Mouse (Mus musculus) MEL (cell line): ENCODE data around the gene Chst12. TPM values are rescaled to one million over a fixed set of nuclear protein-coding genes. Genes with fewer than 3 reads are reported as not detected.
A peak's percentile ranks its signal among the peaks of the same experiment; 100 is the strongest.

Experiments used
- DNase-seq: peaks from one replicate; pipeline ENCODE4 v3.0.0; 2011; ENCODE audit warnings: low read depth, low spot score
- H3K27ac ChIP-seq: 2 replicates; pipeline ENCODE4 v1.5.1; 2012; ENCODE audit warnings: low read depth, mild to moderate bottlenecking, control low read depth, low read length, moderate library complexity; ENCODE audit not compliant: control insufficient read depth
- H3K27me3 ChIP-seq, 2 experiments: fragments of 150-350 bp in 1 of 2; sonication (generic) in 1 of 2; 2 replicates each; pipeline ENCODE4 v1.6.1; 2012; ENCODE audit warnings: low read length in 2 of 2, mild to moderate bottlenecking in 2 of 2, improper control_type of control experiment in 1 of 2, moderate library complexity in 1 of 2; ENCODE audit not compliant: insufficient read depth in 2 of 2, control insufficient read depth in 1 of 2
- H3K36me3 ChIP-seq, 2 experiments: 2 replicates each; pipeline ENCODE4 v1.6.1; 2012 to 2014; ENCODE audit warnings: low read length in 2 of 2, improper control_type of control experiment in 1 of 2, inconsistent platforms in 1 of 2, mild to moderate bottlenecking in 1 of 2; ENCODE audit not compliant: insufficient read depth in 2 of 2, control insufficient read depth in 1 of 2
- H3K4me1 ChIP-seq, 2 experiments: fragments of 150-350 bp in 1 of 2; sonication (generic) in 1 of 2; 2 replicates each; pipeline ENCODE4 v1.6.1; 2012; ENCODE audit warnings: low read length in 2 of 2, improper control_type of control experiment in 1 of 2, mild to moderate bottlenecking in 1 of 2; ENCODE audit not compliant: insufficient read depth in 2 of 2, control insufficient read depth in 1 of 2
- H3K4me3 ChIP-seq, 2 experiments: fragments of 150-350 bp in 1 of 2; sonication (generic) in 1 of 2; 2 replicates each; pipeline ENCODE4 v1.5.1; 2012; ENCODE audit warnings: low read depth in 2 of 2, low read length in 2 of 2, mild to moderate bottlenecking in 2 of 2, moderate library complexity in 2 of 2, control low read depth in 1 of 2, improper control_type of control experiment in 1 of 2; ENCODE audit not compliant: control insufficient read depth in 1 of 2, insufficient read depth in 1 of 2
- H3K79me2 ChIP-seq: 2 replicates; pipeline ENCODE4 v1.6.1; 2012; ENCODE audit warnings: mild to moderate bottlenecking, low read length, moderate library complexity; ENCODE audit not compliant: control insufficient read depth, poor library complexity, insufficient read depth
- H3K9ac ChIP-seq: 2 replicates; pipeline ENCODE4 v1.6.1; 2012; ENCODE audit warnings: low read depth, mild to moderate bottlenecking, control low read depth, low read length, moderate library complexity; ENCODE audit not compliant: control insufficient read depth, poor library complexity, severe bottlenecking
- H3K9me3 ChIP-seq: fragments of 150-350 bp; sonication (generic); replicated peaks from 2 replicates; pipeline ENCODE4 v1.6.1; 2012; ENCODE audit warnings: mild to moderate bottlenecking, low read length, improper control_type of control experiment, moderate library complexity; ENCODE audit not compliant: insufficient read depth
- BHLHE40 ChIP-seq: IDR thresholded peaks from 2 replicates; pipeline ENCODE4 v1.6.1; 2012; ENCODE audit warnings: low read depth, mild to moderate bottlenecking, inconsistent platforms, low read length, improper control_type of control experiment, borderline replicate concordance
- CHD2 ChIP-seq: IDR thresholded peaks from 2 replicates; pipeline ENCODE4 v1.6.1; 2011; ENCODE audit warnings: low read length, improper control_type of control experiment
- CTCF ChIP-seq, 3 experiments: IDR thresholded peaks in 2 of 3; conservative IDR thresholded peaks in 1 of 3; 2 replicates each; pipeline ENCODE4 v1.5.1; 2011 to 2012; ENCODE audit warnings: low read length in 3 of 3, low read depth in 2 of 3, mild to moderate bottlenecking in 2 of 3, improper control_type of control experiment in 1 of 3, inconsistent platforms in 1 of 3, mixed read lengths in 1 of 3, moderate library complexity in 1 of 3; ENCODE audit not compliant: control insufficient read depth in 1 of 3, insufficient read depth in 1 of 3, poor library complexity in 1 of 3, severe bottlenecking in 1 of 3
- ELF1 ChIP-seq: IDR thresholded peaks from 2 replicates; pipeline ENCODE4 v1.6.1; 2014; ENCODE audit warnings: low read depth, mild to moderate bottlenecking, inconsistent platforms, low read length, improper control_type of control experiment, moderate library complexity
- ETS1 ChIP-seq: IDR thresholded peaks from 2 replicates; pipeline ENCODE4 v1.6.1; 2012; ENCODE audit warnings: low read depth, mild to moderate bottlenecking, inconsistent platforms, low read length, improper control_type of control experiment, moderate library complexity
- NELFE ChIP-seq: IDR thresholded peaks from 2 replicates; pipeline ENCODE4 v1.6.1; 2011; ENCODE audit warnings: low read depth, low read length, improper control_type of control experiment
- NRF1 ChIP-seq: IDR thresholded peaks from 2 replicates; pipeline ENCODE4 v1.6.1; 2014; ENCODE audit warnings: low read depth, mild to moderate bottlenecking, inconsistent platforms, low read length, improper control_type of control experiment, moderate library complexity; ENCODE audit not compliant: poor library complexity, insufficient read depth, severe bottlenecking
- POLR2A ChIP-seq, 2 experiments: IDR thresholded peaks; 2 replicates each; pipeline ENCODE4 v1.6.1; 2011 to 2012; ENCODE audit warnings: low read length in 2 of 2, mild to moderate bottlenecking in 2 of 2, control low read depth in 1 of 2, improper control_type of control experiment in 1 of 2, low read depth in 1 of 2, moderate library complexity in 1 of 2; ENCODE audit not compliant: control insufficient read depth in 1 of 2, insufficient read depth in 1 of 2, poor library complexity in 1 of 2
- POLR2AphosphoS5 ChIP-seq: IDR thresholded peaks from 2 replicates; pipeline ENCODE4 v1.6.1; 2012; ENCODE audit warnings: low read depth, borderline replicate concordance, mild to moderate bottlenecking, inconsistent platforms, low read length, moderate library complexity, mixed read lengths
- RCOR1 ChIP-seq: IDR thresholded peaks from 2 replicates; pipeline ENCODE4 v1.6.1; 2012; ENCODE audit warnings: low read depth, mild to moderate bottlenecking, inconsistent platforms, low read length, improper control_type of control experiment
- SIN3A ChIP-seq: IDR thresholded peaks from 2 replicates; pipeline ENCODE4 v1.6.1; 2012; ENCODE audit warnings: low read length, improper control_type of control experiment, inconsistent platforms
- TBP ChIP-seq: IDR thresholded peaks from 2 replicates; pipeline ENCODE4 v1.8.0; 2011; ENCODE audit warnings: low read depth, low read length, improper control_type of control experiment
- USF1 ChIP-seq: IDR thresholded peaks from 2 replicates; pipeline ENCODE4 v1.6.1; 2014; ENCODE audit warnings: low read depth, mild to moderate bottlenecking, inconsistent platforms, low read length, improper control_type of control experiment, moderate library complexity
- USF2 ChIP-seq, 2 experiments: IDR thresholded peaks; 2 replicates each; pipeline ENCODE4 v1.6.1; 2011 to 2012; ENCODE audit warnings: improper control_type of control experiment in 2 of 2, low read length in 2 of 2, borderline replicate concordance in 1 of 2, inconsistent platforms in 1 of 2, low read depth in 1 of 2, mild to moderate bottlenecking in 1 of 2; ENCODE audit not compliant: insufficient read depth in 1 of 2
- ZC3H11A ChIP-seq: IDR thresholded peaks from 2 replicates; pipeline ENCODE4 v1.6.1; 2012; ENCODE audit warnings: low read depth, mild to moderate bottlenecking, inconsistent platforms, low read length, improper control_type of control experiment
- ZKSCAN1 ChIP-seq: IDR thresholded peaks from 2 replicates; pipeline ENCODE4 v1.6.1; 2012; ENCODE audit warnings: low read depth, mild to moderate bottlenecking, inconsistent platforms, low read length, improper control_type of control experiment, moderate library complexity
- ZNF384 ChIP-seq: IDR thresholded peaks from 2 replicates; pipeline ENCODE4 v1.6.1; 2012; ENCODE audit warnings: low read depth, mild to moderate bottlenecking, inconsistent platforms, low read length, improper control_type of control experiment
- polyA plus RNA-seq, 2 experiments: library from polyadenylated mRNA; stranded (reverse) in 1 of 2; unstranded in 1 of 2; fragments of >175 nt in 1 of 2; fragments of >200 nt in 1 of 2; gene quantifications; 2 replicates each; pipeline versions ENCODE4 v1.2.1 to v1.2.4; 2012; ENCODE audit warnings: low replicate concordance in 2 of 2, low read depth in 1 of 2; ENCODE audit not compliant: insufficient read length in 2 of 2, insufficient read depth in 1 of 2, missing spikeins in 1 of 2
- total RNA-seq: library from RNA; depleted of rRNA; stranded (reverse); fragments of 300-350 nt; gene quantifications from 2 replicates; pipeline ENCODE4 v1.2.3, GENCODE M21; 2012

Chst12 gene
- total and polyA plus RNA-seq, 3 experiments = 4.1 to 8.6 TPM; not detected in 1

DNA sequence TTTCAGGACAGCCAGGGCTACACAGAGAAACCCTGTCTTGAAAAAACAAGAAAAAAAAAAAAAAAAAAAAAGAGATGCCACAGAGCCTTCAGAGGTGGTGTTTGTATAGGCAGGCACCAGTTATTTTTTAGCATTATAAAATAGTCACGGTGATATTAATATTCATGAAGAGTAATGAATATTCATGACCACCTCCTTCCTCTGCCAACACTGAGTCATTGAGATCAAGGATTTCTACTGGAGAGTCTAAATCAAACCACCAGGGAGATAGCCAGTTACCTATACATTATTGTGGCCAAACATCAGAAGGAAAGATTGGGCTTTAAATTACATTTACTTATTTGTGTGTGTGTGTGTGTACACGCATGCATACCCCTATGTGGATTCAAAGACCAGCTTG, 21.4 kb downstream of the Chst12 start:
- no peak for DNase-seq
- Histone ChIP-seq H3K79me2 (no peaks in the 10 kb centered on the region), H3K36me3 (no peaks in the 10 kb centered on the region), H3K27me3 (no peaks in the 10 kb centered on the region), H3K9ac (no peak overlapping the region), H3K9me3 (no peaks in the 10 kb centered on the region), H3K4me1 (no peaks in the 10 kb centered on the region), H3K27ac (no peak overlapping the region), H3K4me3 (no peak overlapping the region)
- no peak for TF ChIP-seq CTCF (IDR thresholded peaks at IDR 0.05 in 2 of 3, conservative IDR thresholded peaks at IDR 0.05 in 1 of 3; ENCODE audit: control insufficient read depth in 1 of 3, insufficient read depth in 1 of 3, low read depth in 2 of 3, low read length in 3 of 3, poor library complexity in 1 of 3, severe bottlenecking in 1 of 3)

GRCm38 (mm10) chr5:140538111-140538683, 32.8 kb downstream of the Chst12 start:
- Histone ChIP-seq H3K79me2 (no peaks in the 10 kb centered on the region), H3K4me1 (peaks cover 0 to 7% of the 10 kb centered on the region in 2 experiments; a peak in 2 of 4 replicates), H3K9ac (no peak overlapping the region), H3K27me3 (no peaks in the 10 kb centered on the region), H3K9me3 (no peaks in the 10 kb centered on the region)
- DNase-seq = peak; percentile 14
- TF ChIP-seq ETS1 = no peak
- no peak for TF ChIP-seq TBP
- no peak for TF ChIP-seq ELF1
- no peak for TF ChIP-seq BHLHE40
- no peak for TF ChIP-seq ZNF384
- no peak for TF ChIP-seq ZKSCAN1
- no peak for TF ChIP-seq USF1
- TF ChIP-seq POLR2A (IDR thresholded peaks at IDR 0.05; ENCODE audit: control insufficient read depth in 1 of 2, insufficient read depth in 1 of 2, low read depth in 1 of 2, low read length in 2 of 2, poor library complexity in 1 of 2) = no peak
- TF ChIP-seq RCOR1 = no peak
- no peak for TF ChIP-seq NELFE
- TF ChIP-seq CHD2 = no peak
- no peak for TF ChIP-seq USF2 (IDR thresholded peaks at IDR 0.05; ENCODE audit: borderline replicate concordance in 1 of 2, insufficient read depth in 1 of 2, low read depth in 1 of 2, low read length in 2 of 2)
- TF ChIP-seq NRF1 = no peak
- no peak for TF ChIP-seq POLR2AphosphoS5
- TF ChIP-seq ZC3H11A = no peak
- no peak for TF ChIP-seq CTCF (IDR thresholded peaks at IDR 0.05 in 2 of 3, conservative IDR thresholded peaks at IDR 0.05 in 1 of 3; ENCODE audit: control insufficient read depth in 1 of 3, insufficient read depth in 1 of 3, low read depth in 2 of 3, low read length in 3 of 3, poor library complexity in 1 of 3, severe bottlenecking in 1 of 3)
- no peak for TF ChIP-seq SIN3A
- TF ChIP-seq, all 39 proteins: peak for 0
- Histone ChIP-seq H3K27ac (no peak overlapping the region), H3K4me3 (no peak overlapping the region), H3K36me3 (no peaks in the 10 kb centered on the region)
